Mouse (Mus musculus) liver, embryonic 16.5 days (tissue): ENCODE results near the gene Lsmem1. TPM values are rescaled to one million over a fixed set of nuclear protein-coding genes. Genes with fewer than 3 reads are reported as not detected.

ENCODE experiments used
- ATAC-seq: fragments of 200-750 bp; cut with Nextera tagmentation; 2 replicates; pipeline ENCODE4 v1.8.0; 2017; ENCODE audit warnings: low read depth, mild to moderate bottlenecking, moderate number of reproducible peaks, moderate library complexity
- H3K27ac ChIP-seq: fragments of 300-500 bp; sonication (generic); 2 replicates; pipeline ENCODE4 v1.5.1; 2014; ENCODE audit warnings: mild to moderate bottlenecking, low read length
- H3K27me3 ChIP-seq: fragments of 300-500 bp; sonication (generic); 2 replicates; pipeline ENCODE4 v1.6.1; 2014; ENCODE audit warnings: low read depth, low read length, mixed read lengths; ENCODE audit not compliant: control insufficient read depth, insufficient read depth
- H3K36me3 ChIP-seq: fragments of 300-500 bp; sonication (generic); 2 replicates; pipeline ENCODE4 v1.6.1; 2014; ENCODE audit warnings: mild to moderate bottlenecking; ENCODE audit not compliant: control insufficient read depth, insufficient read depth
- H3K4me1 ChIP-seq: fragments of 300-500 bp; sonication (generic); 2 replicates; pipeline ENCODE4 v1.6.1; 2014; ENCODE audit warnings: low read depth, low read length, mixed read lengths; ENCODE audit not compliant: control insufficient read depth
- H3K4me2 ChIP-seq: fragments of 300-500 bp; sonication (generic); 2 replicates; pipeline ENCODE4 v1.6.1; 2014; ENCODE audit warnings: low read depth, low read length, mixed read lengths
- H3K4me3 ChIP-seq: fragments of 300-500 bp; sonication (generic); 2 replicates; pipeline ENCODE4 v1.5.1; 2014; ENCODE audit warnings: low read depth, mild to moderate bottlenecking, low read length
- H3K9ac ChIP-seq: fragments of 300-500 bp; sonication (generic); 2 replicates; pipeline ENCODE4 v1.6.1; 2014; ENCODE audit warnings: low read depth, low read length
- H3K9me3 ChIP-seq: fragments of 300-500 bp; sonication (generic); replicated peaks from 2 replicates; pipeline ENCODE4 v1.6.1; 2016; ENCODE audit warnings: low read length; ENCODE audit not compliant: control insufficient read depth
- WGBS: fragments of 180-500 bp; shearing (Covaris S2); extraction: QIAGEN DNeasy Blood & Tissue Kit; methylation state at CpG from one replicate; pipeline ENCODE4 v1.1.7; 2014; ENCODE audit not compliant: insufficient replicate concordance; 5-methylcytosine and 5-hydroxymethylcytosine counted together
- polyA plus RNA-seq: library from polyadenylated mRNA; unstranded; fragments of >200 nt; fragmentation: Nextera tagmentation; extraction: Ambion mirVana; gene quantifications from 2 replicates; pipeline ENCODE4 v1.2.1, GENCODE M21; 2015

Lsmem1 gene
- polyA plus RNA-seq = 0.05 and 0.12 TPM in 2 replicates

DNA sequence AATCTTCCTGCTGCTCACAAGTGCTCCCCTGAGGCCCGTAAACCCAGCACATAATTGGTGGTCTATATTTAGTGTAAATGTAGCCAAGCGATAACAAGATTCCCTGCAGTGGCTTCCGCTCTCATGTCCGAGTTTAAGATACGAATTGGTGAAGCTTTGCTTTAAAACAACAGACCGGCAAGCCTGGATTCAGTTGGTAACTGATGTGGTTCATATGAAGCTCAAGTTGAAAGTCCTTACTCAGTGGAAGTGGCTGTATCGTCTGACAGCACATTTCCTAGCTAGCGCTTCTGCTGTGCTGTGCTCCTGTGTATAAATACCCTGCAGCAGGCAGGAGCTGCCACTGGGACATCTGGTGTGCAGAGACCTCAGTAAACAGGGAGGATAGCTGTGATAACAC, at the start of gene Lsmem1:
Lsmem1 (minus strand) TSS at position 189 of the 400 bp plus-strand sequence.
- Histone ChIP-seq H3K36me3 (peaks cover 10% of the 10 kb centered on the region), H3K4me3 (no peak within 1 kb of the TSS), H3K4me2 (no peak within 1 kb of the TSS), H3K27me3 (no peaks in the 10 kb centered on the region), H3K27ac (no peak within 1 kb of the TSS), H3K9me3 (no peaks in the 10 kb centered on the region), H3K4me1 (no peaks in the 10 kb centered on the region), H3K9ac (no peak within 1 kb of the TSS)
- 73% methylated on average over 8 of the region's 8 CpGs for WGBS
- no peak for ATAC-seq

DNA sequence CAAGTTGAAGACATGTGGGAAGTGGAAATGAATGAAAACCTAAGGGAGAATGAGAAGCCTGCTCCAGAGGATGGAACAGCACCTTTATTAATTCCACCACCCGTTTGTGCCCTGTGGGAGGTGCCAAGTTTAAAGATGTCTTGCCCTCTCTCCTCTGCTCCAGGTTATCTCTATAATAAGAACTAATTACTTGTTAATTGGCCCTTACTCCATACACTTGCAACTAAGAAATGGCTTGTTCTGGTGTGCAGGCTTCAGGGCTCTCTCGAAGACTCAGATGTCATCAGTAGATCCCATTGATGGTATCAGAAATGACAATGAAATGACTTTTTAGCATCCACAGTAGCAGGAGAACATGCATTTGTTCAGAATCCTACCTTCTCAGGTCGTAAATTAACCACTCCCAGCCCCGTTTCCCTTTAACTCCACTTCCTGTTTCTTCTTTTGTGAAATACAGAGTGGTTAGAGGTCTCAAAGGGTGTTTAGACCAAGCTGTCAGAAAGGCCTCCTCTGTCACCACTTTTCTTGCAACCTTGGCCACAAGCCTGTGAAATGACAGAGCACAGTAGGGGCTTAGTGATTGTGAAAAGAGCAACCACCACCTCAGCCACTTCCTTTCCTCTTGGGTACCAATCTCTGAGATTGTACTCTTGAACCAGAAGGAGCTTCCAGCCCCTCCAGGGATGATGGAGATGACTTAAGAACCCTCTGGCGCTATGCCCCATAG, 49.3 kb upstream of the Lsmem1 start, which contains the start of gene Ifrd1:
Ifrd1 (minus strand) TSS at position 51 of the 727 bp plus-strand sequence.
- Histone ChIP-seq H3K27ac (no peak within 1 kb of the TSS), H3K4me2 (peak within 1 kb of the TSS; percentile 13), H3K27me3 (no peaks in the 10 kb centered on the region), H3K4me1 (peaks cover 10% of the 10 kb centered on the region), H3K9me3 (no peaks in the 10 kb centered on the region), H3K9ac (no peak within 1 kb of the TSS), H3K36me3 (no peaks in the 10 kb centered on the region), H3K4me3 (no peak within 1 kb of the TSS)
- 35% methylated on average over 5 of the region's 5 CpGs for WGBS
- no peak for ATAC-seq

DNA sequence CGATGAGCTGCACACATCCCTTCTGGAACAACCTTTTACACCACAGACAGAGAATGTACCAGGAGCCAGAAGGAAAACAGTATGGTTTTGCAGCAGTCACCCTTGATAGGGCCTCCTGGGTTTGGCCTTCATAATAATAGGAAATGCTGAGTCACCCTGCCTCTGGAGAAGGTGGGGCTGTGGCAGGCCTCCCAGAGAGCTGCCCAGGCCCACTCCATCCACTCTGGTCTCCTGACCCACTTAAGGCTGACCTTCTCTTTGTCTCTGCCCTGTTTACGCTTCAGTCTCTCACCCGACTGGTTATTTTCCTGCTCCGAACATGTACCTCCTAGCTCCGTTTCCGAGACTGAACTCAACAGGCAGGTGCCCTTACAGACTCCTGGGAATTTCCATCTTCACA, 48.7 kb upstream of the Lsmem1 start:
- 52% methylated on average over 6 of the region's 6 CpGs for WGBS
- no peaks in the 10 kb centered on the region for H3K27me3 ChIP-seq
- no peak overlapping the region; the same call in 1 of the 2 replicates for H3K4me2 ChIP-seq
- no peak overlapping the region for H3K4me3 ChIP-seq
- no peak overlapping the region for H3K27ac ChIP-seq
- peaks cover 10% of the 10 kb centered on the region for H3K4me1 ChIP-seq
- no peaks in the 10 kb centered on the region for H3K9me3 ChIP-seq
- no peak overlapping the region for H3K9ac ChIP-seq
- no peaks in the 10 kb centered on the region for H3K36me3 ChIP-seq
- ATAC-seq = peak; percentile 89

DNA sequence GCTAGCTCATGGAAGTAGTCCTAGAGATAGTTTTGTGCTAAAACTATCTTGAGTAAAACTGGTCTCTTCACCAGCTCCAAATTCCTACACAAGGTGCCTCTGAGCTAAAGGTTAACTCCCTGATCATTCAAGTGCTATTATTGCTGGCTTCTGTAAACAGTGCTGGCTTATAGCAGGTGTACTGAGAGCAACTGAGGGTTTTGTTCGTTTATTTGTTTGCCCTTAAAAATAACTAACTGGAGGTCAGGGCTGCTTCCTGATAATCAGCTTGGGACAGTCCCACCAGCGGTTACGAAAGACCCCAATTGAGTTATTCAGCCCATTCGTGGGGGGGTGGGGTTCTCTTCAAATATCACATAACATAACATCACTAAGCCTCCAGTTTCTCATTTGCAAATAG, 48.1 kb upstream of the Lsmem1 start:
- Histone ChIP-seq H3K27ac (no peak overlapping the region), H3K4me1 (peaks cover 10% of the 10 kb centered on the region), H3K9ac (no peak overlapping the region), H3K4me2 (peak overlapping the region; percentile 13; the same call in 1 of the 2 replicates), H3K27me3 (no peaks in the 10 kb centered on the region), H3K4me3 (no peak overlapping the region), H3K36me3 (no peaks in the 10 kb centered on the region), H3K9me3 (no peaks in the 10 kb centered on the region)
- no peak for ATAC-seq
- 43% methylated on average over 4 of the region's 4 CpGs for WGBS

DNA sequence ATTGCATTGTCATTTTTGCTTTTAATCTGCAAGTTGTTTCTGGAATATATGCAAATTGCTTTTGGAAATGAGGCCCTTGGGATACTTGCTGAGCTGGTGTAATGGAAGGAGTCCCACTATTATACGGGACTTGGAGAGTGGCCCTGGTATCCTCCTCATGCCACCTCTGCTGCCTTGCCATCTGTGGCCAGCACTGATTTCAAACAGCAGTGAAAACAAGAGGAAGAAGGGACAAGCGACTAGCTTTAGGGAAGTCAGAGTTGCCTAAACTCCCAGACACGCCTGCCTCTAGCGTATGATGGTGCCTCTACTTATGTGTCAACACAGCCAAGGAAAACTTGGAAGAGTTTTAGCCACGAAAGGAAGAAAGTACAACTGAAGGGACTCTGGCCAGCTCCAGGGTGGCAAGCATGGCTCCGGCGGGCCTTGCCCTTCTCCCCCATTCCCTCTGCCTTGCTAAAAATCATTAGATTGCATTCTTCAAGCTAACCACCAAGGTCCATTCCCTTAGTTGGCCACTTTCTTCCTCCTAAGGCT, 46.2 kb upstream of the Lsmem1 start:
- Histone ChIP-seq H3K4me3 (no peak overlapping the region), H3K4me1 (peaks cover 10% of the 10 kb centered on the region), H3K36me3 (no peaks in the 10 kb centered on the region), H3K27me3 (no peaks in the 10 kb centered on the region), H3K9ac (no peak overlapping the region), H3K27ac (no peak overlapping the region), H3K4me2 (no peak overlapping the region), H3K9me3 (no peaks in the 10 kb centered on the region)
- WGBS = 56% methylated on average over 7 of the region's 7 CpGs
- no peak for ATAC-seq

DNA sequence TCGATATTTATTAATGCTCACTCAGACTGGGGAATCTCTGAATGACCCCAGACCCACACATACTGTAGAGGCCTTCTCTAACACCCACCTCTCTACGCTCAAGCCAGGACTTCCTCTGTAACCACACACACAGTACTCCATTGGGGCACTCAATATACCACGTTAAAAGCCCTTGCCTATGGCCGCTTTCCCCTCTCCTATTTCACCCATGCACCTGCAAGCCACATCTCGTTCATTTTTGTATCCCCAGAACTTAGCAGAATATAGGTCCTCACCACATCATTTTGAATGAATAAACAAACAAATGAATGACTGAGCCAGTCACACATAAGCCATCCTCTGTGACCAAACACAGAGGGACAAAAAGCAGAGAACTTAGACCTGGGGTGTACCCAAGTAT, 45.6 kb upstream of the Lsmem1 start:
- Histone ChIP-seq H3K4me1 (peaks cover 10% of the 10 kb centered on the region), H3K9me3 (no peaks in the 10 kb centered on the region), H3K4me3 (no peak overlapping the region), H3K27ac (no peak overlapping the region), H3K9ac (no peak overlapping the region), H3K4me2 (no peak overlapping the region), H3K27me3 (no peaks in the 10 kb centered on the region), H3K36me3 (no peaks in the 10 kb centered on the region)
- ATAC-seq = no peak
- 67% methylated on average over 5 of the region's 5 CpGs for WGBS

DNA sequence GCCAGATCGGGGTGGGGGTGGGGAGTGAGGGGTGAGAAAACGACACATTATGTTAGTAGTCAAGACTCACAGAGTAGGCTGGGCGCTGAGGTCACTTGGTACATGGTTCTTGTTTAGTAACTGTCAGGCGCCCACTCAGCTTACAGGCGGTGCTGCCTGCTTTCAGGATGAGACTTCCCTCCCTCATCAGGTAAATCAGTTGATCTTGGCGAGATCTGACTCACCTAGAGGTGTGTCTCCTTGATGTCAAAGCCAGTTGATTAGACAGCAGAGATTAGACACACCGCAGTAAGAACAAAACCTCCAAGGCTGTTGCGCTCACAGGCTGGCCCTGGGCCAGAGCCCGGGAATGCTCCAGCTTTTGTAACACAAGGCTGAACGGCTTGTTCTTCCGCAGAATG, 44.5 kb upstream of the Lsmem1 start:
- 56% methylated on average over 11 of the region's 11 CpGs for WGBS
- Histone ChIP-seq H3K36me3 (no peaks in the 10 kb centered on the region), H3K27me3 (no peaks in the 10 kb centered on the region), H3K9me3 (no peaks in the 10 kb centered on the region), H3K4me1 (peaks cover 10% of the 10 kb centered on the region), H3K9ac (no peak overlapping the region), H3K27ac (no peak overlapping the region), H3K4me2 (no peak overlapping the region), H3K4me3 (no peak overlapping the region)
- no peak for ATAC-seq

DNA sequence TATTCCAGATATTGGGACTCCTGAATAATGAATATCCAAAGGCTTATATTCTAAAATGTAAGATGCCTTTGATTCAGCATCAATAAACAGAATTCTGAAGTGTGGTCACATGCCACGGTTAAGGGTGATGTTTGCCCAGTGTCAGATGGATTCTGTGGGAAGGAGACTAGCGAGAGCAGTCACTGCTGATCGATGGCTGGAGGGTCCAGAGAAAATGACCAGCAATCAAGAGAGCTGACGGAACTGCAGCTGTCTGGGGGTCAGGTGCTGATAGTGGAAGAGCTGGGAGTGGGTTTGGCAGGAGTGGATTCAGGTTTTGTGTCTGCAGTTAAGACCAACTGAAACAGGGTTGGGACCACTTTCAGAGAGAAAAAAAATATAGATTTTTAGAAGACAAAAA, 44.0 kb upstream of the Lsmem1 start:
- Histone ChIP-seq H3K27ac (no peak overlapping the region), H3K4me2 (no peak overlapping the region), H3K9ac (no peak overlapping the region), H3K4me3 (no peak overlapping the region), H3K27me3 (no peaks in the 10 kb centered on the region), H3K36me3 (no peaks in the 10 kb centered on the region), H3K9me3 (no peaks in the 10 kb centered on the region), H3K4me1 (peaks cover 10% of the 10 kb centered on the region)
- ATAC-seq = no peak
- WGBS = 55% methylated on average over 4 of the region's 4 CpGs

DNA sequence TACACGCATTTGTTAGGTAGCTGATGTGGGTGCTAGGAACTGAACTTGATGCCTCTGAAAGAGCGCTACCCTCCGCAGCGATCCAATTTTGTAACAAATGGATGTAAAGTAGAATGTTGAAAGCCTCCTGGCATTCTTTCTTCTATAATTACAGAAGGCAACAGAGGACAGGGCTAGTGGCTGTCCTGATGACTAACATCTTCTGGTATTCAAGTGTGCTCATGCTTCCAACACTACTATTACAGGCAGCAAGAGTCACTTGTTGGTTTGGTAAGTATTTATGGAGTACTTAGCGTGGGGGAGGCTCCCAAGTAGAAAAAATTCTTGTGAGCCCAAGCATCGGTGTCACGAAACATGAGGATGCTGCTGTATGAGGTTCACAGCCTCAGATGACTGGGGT, 39.9 kb upstream of the Lsmem1 start:
- Histone ChIP-seq H3K4me1 (no peaks in the 10 kb centered on the region), H3K36me3 (no peaks in the 10 kb centered on the region), H3K27ac (no peak overlapping the region), H3K4me2 (no peak overlapping the region), H3K9ac (no peak overlapping the region), H3K9me3 (no peaks in the 10 kb centered on the region), H3K4me3 (no peak overlapping the region), H3K27me3 (no peaks in the 10 kb centered on the region)
- whole genome bisulfite sequencing = 73% methylated on average over 7 of the region's 7 CpGs
- no peak for ATAC-seq
